In the genomic region with DNA sequence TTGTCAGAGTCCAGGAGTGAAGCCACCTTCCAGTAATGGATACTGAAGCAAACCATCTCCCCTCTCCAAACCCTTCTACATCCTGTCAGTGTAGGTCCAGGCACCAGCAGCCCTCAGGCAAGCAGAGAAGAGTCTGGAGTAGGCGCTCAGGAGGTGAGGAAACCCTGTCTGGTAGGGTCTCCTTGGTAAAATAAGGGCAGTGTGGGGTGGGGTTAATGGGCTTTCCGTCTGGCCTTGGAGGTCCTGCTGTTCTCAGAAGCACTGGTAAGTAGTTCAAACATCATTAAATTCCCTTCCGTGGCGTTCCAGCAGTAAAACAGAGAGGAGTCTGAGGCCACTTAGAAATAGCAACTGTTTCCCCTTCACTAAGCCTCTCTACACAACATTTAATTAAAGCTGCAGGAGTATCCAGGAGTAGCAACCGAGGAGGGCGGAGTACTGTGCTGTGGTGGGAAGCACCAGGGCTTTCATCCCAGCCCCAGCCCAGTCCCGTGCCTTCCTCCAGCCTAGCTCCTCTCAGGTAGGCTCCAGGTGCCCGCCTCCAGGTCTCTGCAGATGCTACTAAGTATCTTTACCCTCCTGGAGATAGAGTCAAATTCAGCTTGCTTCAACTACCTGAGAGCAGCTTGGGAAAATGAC, we compare ENCODE assay signal across 26 mouse cellular contexts.
DNase-seq lines count a peak whose midpoint lies in the region; ATAC-seq lines count a peak whose summit lies in the region.
"Had no signal": no experiment of that assay in that cellular context is flagged by ENCODE, and none has a peak within 500 bp of the region (broad histone marks: within the 10 kb centered on the region; RNA-seq: fewer than 3 reads in every experiment).

No protein-coding gene starts in this region.

- H3K27ac ChIP-seq in kidney, embryonic 15.5 days, result no peak overlapping the region
- H3K27ac ChIP-seq in limb, embryonic 12.5 days, result peak overlapping the region; percentile 69
- H3K27ac ChIP-seq: embryonic facial prominence, embryonic 12.5 days; embryonic facial prominence, embryonic 15.5 days; forebrain, embryonic 12.5 days; forebrain, embryonic 15.5 days; heart, adult 2 months; heart, embryonic 10.5 days; heart, embryonic 13.5 days; hindbrain, embryonic 14.5 days had no signal

- 0 out of 2 replicates have a peak, but pooled peaks have one; percentile 15 for ATAC-seq in kidney, embryonic 15.5 days (replicated peaks; ENCODE audit: low FRiP score)
- ATAC-seq in limb, embryonic 12.5 days (ENCODE audit: insufficient number of reproducible peaks, insufficient read depth, low FRiP score, low TSS enrichment, low read depth), result peak; percentile 76
- no peak for ATAC-seq in erythroblast, adult 5-6 weeks (replicated peaks; ENCODE audit: low FRiP score, poor library complexity, severe bottlenecking)
- ATAC-seq: activated CD4-positive, CD25-positive, alpha-beta regulatory T cell, adult 4 months; forebrain, embryonic 15.5 days had no signal

- WGBS in kidney, embryonic 15.5 days, result 35% methylated on average over 8 of the region's 8 CpGs
- WGBS in limb, embryonic 12.5 days, result 25% methylated on average over 8 of the region's 8 CpGs

- no peak overlapping the region for H3K4me2 ChIP-seq in kidney, embryonic 15.5 days
- H3K4me2 ChIP-seq in limb, embryonic 12.5 days, result no peak overlapping the region
- H3K4me2 ChIP-seq: embryonic facial prominence, embryonic 12.5 days; embryonic facial prominence, embryonic 15.5 days; forebrain, embryonic 12.5 days; forebrain, embryonic 15.5 days; heart, embryonic 13.5 days; hindbrain, embryonic 14.5 days had no signal

- peaks cover 10% of the 10 kb centered on the region for H3K27me3 ChIP-seq in kidney, embryonic 15.5 days
- no peaks in the 10 kb centered on the region for H3K27me3 ChIP-seq in limb, embryonic 12.5 days
- H3K27me3 ChIP-seq: embryonic facial prominence, embryonic 12.5 days; embryonic facial prominence, embryonic 15.5 days; forebrain, embryonic 12.5 days; forebrain, embryonic 15.5 days had no signal

- no peak overlapping the region for H3K4me3 ChIP-seq in kidney, embryonic 15.5 days (replicated peaks)
- no peak overlapping the region for H3K4me3 ChIP-seq in limb, embryonic 12.5 days (replicated peaks)
- H3K4me3 ChIP-seq: embryonic facial prominence, embryonic 12.5 days; embryonic facial prominence, embryonic 15.5 days; erythroblast, embryonic 14.5 days; forebrain, embryonic 12.5 days; forebrain, embryonic 15.5 days; heart, adult 2 months; heart, embryonic 10.5 days; heart, embryonic 13.5 days had no signal

- no peak overlapping the region for H3K9ac ChIP-seq in kidney, embryonic 15.5 days
- H3K9ac ChIP-seq in limb, embryonic 12.5 days (replicated peaks), result no peak overlapping the region
- H3K9ac ChIP-seq: embryonic facial prominence, embryonic 12.5 days; embryonic facial prominence, embryonic 15.5 days; forebrain, embryonic 12.5 days; forebrain, embryonic 15.5 days; heart, embryonic 13.5 days; hindbrain, embryonic 14.5 days had no signal

- peaks cover 3% of the 10 kb centered on the region; the same call in 1 of the 2 replicates for H3K9me3 ChIP-seq in kidney, embryonic 15.5 days (replicated peaks)
- peaks cover 15% of the 10 kb centered on the region; the same call in 1 of the 2 replicates for H3K9me3 ChIP-seq in limb, embryonic 12.5 days
- H3K9me3 ChIP-seq: embryonic facial prominence, embryonic 12.5 days; embryonic facial prominence, embryonic 15.5 days; heart, embryonic 10.5 days had no signal

- H3K4me1 ChIP-seq in kidney, embryonic 15.5 days, result peaks cover 7% of the 10 kb centered on the region; the same call in 1 of the 2 replicates
- H3K4me1 ChIP-seq in limb, embryonic 12.5 days (replicated peaks), result peaks cover 16% of the 10 kb centered on the region
- H3K4me1 ChIP-seq: embryonic facial prominence, embryonic 12.5 days; embryonic facial prominence, embryonic 15.5 days; forebrain, embryonic 12.5 days; forebrain, embryonic 15.5 days; heart, embryonic 10.5 days; heart, embryonic 13.5 days had no signal

- H3K36me3 ChIP-seq in kidney, embryonic 15.5 days, result no peaks in the 10 kb centered on the region
- no peaks in the 10 kb centered on the region for H3K36me3 ChIP-seq in limb, embryonic 12.5 days
- H3K36me3 ChIP-seq: embryonic facial prominence, embryonic 12.5 days; embryonic facial prominence, embryonic 15.5 days; forebrain, embryonic 12.5 days; forebrain, embryonic 15.5 days; heart, embryonic 10.5 days; heart, embryonic 13.5 days had no signal

- no peak for DNase-seq in kidney, postnatal 25 days
- DNase-seq in testis, postnatal 14 days (ENCODE audit: low spot score), result peak; percentile 84
- DNase-seq in testis, postnatal 10 days (ENCODE audit: low spot score), result no peak
- DNase-seq in yolk sac, embryonic 10.5 days (ENCODE audit: low spot score), result no peak
- DNase-seq: adrenal gland, adult 8-10 months; adrenal gland, postnatal 25 days; cerebellum, adult 11-12 months; cerebellum, adult 9-10 months; cerebellum, postnatal 14 days; gastrocnemius, postnatal 10 days; gastrocnemius, postnatal 36 days; heart, adult 2 months; heart, postnatal 14 days; heart, postnatal 4 days had no signal
